Mouse (Mus musculus) kidney, postnatal 0 days (tissue): ENCODE measurements around the gene Sorcs2. TPM values are rescaled to one million over a fixed set of nuclear protein-coding genes. Genes with fewer than 3 reads are reported as not detected.

Experiments
- ATAC-seq: fragments of 200-750 bp; cut with Nextera tagmentation; replicated peaks from 2 replicates; pipeline ENCODE4 v1.8.0; 2017; ENCODE audit warnings: low read depth, moderate number of reproducible peaks, moderate TSS enrichment, moderate library complexity; ENCODE audit not compliant: low FRiP score
- DNase-seq: peaks from one replicate; pipeline ENCODE4 v3.0.0-alpha.2; 2016; ENCODE audit warnings: low spot score
- H3K27ac ChIP-seq: fragments of 300-500 bp; sonication (generic); 2 replicates; pipeline ENCODE4 v1.5.1; 2014; ENCODE audit warnings: mild to moderate bottlenecking
- H3K27me3 ChIP-seq: fragments of 300-500 bp; sonication (generic); 2 replicates; pipeline ENCODE4 v1.6.1; 2014; ENCODE audit warnings: low read length, mixed read lengths; ENCODE audit not compliant: insufficient read depth
- H3K36me3 ChIP-seq: fragments of 300-500 bp; sonication (generic); 2 replicates; pipeline ENCODE4 v1.6.1; 2014; ENCODE audit warnings: low read length, mixed read lengths; ENCODE audit not compliant: insufficient read depth
- H3K4me1 ChIP-seq: fragments of 300-500 bp; sonication (generic); replicated peaks from 2 replicates; pipeline ENCODE4 v1.6.1; 2014; ENCODE audit warnings: antibody characterized with exemption, low read length, mixed read lengths; ENCODE audit not compliant: insufficient read depth
- H3K4me2 ChIP-seq: fragments of 300-500 bp; sonication (generic); 2 replicates; pipeline ENCODE4 v1.6.1; 2014; ENCODE audit warnings: mild to moderate bottlenecking, low read length, moderate library complexity, mixed read lengths
- H3K4me3 ChIP-seq: fragments of 300-500 bp; sonication (generic); replicated peaks from 2 replicates; pipeline ENCODE4 v1.5.1; 2014; ENCODE audit warnings: low read depth, low read length
- H3K9ac ChIP-seq: fragments of 300-500 bp; sonication (generic); 2 replicates; pipeline ENCODE4 v1.6.1; 2014; ENCODE audit warnings: low read depth, low read length
- H3K9me3 ChIP-seq: fragments of 300-500 bp; sonication (generic); replicated peaks from 2 replicates; pipeline ENCODE4 v1.6.1; 2016; ENCODE audit warnings: low read length, inconsistent platforms, mixed read lengths
- CTCF ChIP-seq: IDR thresholded peaks from 2 replicates; pipeline ENCODE4 v1.5.1; 2016; ENCODE audit warnings: antibody characterized with exemption, low read depth, mild to moderate bottlenecking, moderate library complexity
- WGBS: fragments of 180-500 bp; shearing (Covaris S2); extraction: QIAGEN DNeasy Blood & Tissue Kit; methylation state at CpG from one replicate; pipeline ENCODE4 v1.1.7; 2014; 5-methylcytosine and 5-hydroxymethylcytosine counted together
- polyA plus RNA-seq: library from polyadenylated mRNA; unstranded; fragments of >200 nt; fragmentation: Nextera tagmentation; extraction: Ambion mirVana; gene quantifications from 2 replicates; pipeline ENCODE4 v1.2.1, GENCODE M21; 2015

Sorcs2 gene
- polyA plus RNA-seq, 1 experiment from 2014 or later, result 5.1 TPM

- H3K4me1 ChIP-seq, result peaks cover 17% of the 10 kb centered on the region
- H3K36me3 ChIP-seq, result no peaks in the 10 kb centered on the region
- H3K4me3 ChIP-seq, result no peak overlapping the region
- WGBS, result 10% methylated on average over 8 of the region's 8 CpGs
- no peak overlapping the region for H3K4me2 ChIP-seq
- H3K9me3 ChIP-seq, result no peaks in the 10 kb centered on the region
- H3K27me3 ChIP-seq, result no peaks in the 10 kb centered on the region
- H3K9ac ChIP-seq, result no peak overlapping the region
- DNase-seq (peak; percentile 96), ATAC-seq (peak; percentile 41)
- TF ChIP-seq CTCF, result no peak
- H3K27ac ChIP-seq, result peak overlapping the region; percentile 63; the same call in 1 of the 2 replicates
Measured at GRCm38 (mm10) chr5:36375886-36376285, 22.1 kb downstream of the Sorcs2 start.

DNA sequence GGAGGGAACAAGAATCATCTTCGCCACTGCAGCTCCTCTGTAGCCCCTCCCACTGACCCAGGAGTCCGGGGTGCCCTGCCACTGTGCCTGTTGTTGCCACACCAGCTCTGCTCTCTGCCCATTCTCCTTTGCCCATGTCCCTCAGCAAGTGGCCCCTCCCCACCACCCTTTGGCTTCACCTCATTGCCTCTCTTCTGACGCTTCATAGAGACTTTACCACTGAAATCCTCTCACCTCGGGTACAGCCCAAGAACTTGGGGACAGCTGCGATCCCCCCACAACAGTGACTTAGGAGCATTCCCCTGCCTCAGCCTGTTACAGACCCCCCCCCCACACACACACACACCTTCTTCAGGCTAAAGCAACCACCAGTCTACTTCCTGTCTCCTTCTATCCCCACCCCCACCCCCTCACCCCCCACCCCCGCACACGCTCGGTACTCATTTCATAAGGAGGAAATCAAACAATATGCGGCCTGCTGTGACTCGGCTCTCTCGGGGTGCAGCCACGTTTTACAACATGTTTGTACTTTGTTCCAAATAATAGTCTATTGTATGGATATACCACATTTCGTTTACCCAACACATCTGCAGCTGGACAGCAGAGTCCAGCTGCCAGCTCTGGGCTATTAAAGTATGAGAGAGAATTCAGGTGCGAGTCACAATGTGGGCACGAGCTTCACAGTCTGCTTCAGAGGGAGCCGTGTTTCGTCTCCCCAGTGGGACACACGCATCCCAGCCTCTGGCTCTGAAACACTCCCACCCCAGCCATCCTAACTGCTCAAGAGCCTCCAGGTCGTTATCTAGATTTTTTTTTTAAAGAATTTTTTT is 23.5 kb downstream of the Sorcs2 start:
- Histone ChIP-seq H3K9ac (no peak overlapping the region), H3K36me3 (no peaks in the 10 kb centered on the region), H3K9me3 (no peaks in the 10 kb centered on the region), H3K27me3 (no peaks in the 10 kb centered on the region), H3K4me2 (0 out of 2 replicates have a peak overlapping the region, but pooled peaks have one; percentile 2), H3K4me3 (no peak overlapping the region), H3K4me1 (peaks cover 20% of the 10 kb centered on the region), H3K27ac (peak overlapping the region; percentile 57)
- 28% methylated on average over 19 of the region's 19 CpGs for WGBS
- DNase-seq (no peak), ATAC-seq (no peak)
- no peak for TF ChIP-seq CTCF

GRCm38 (mm10) chr5:36373246-36373891 is 24.6 kb downstream of the Sorcs2 start:
- H3K4me2 ChIP-seq, result 0 out of 2 replicates have a peak overlapping the region, but pooled peaks have one; percentile 4
- H3K9me3 ChIP-seq, result no peaks in the 10 kb centered on the region
- H3K27ac ChIP-seq, result peak overlapping the region; percentile 57
- ATAC-seq (peak; percentile 52), DNase-seq (peak; percentile 90)
- H3K4me1 ChIP-seq, result peaks cover 20% of the 10 kb centered on the region
- H3K36me3 ChIP-seq, result no peaks in the 10 kb centered on the region
- WGBS, result 4% methylated on average over 11 of the region's 11 CpGs
- TF ChIP-seq CTCF, result no peak
- no peak overlapping the region for H3K9ac ChIP-seq
- no peak overlapping the region for H3K4me3 ChIP-seq
- H3K27me3 ChIP-seq, result no peaks in the 10 kb centered on the region

DNA sequence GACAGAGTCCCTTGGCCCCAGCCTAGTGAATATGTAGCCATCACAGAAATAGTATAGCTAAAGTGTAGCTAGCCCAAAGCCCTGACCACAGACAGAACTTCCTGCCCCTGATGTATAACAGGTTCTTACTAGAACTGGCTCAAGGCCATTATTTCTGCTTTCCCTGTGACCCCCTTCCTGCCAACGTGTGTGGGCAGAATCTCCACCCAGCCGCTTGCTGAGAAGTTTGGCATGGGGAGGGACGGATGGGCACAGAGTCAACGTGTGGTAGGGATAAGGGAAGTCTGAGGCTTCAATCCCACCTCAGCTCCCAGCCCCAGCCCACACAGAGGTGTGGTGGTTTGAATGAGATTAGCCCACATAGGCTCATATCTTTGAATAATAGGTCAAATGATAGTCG is 26.2 kb downstream of the Sorcs2 start:
- DNase-seq (no peak), ATAC-seq (no peak)
- no peak for TF ChIP-seq CTCF
- H3K4me1 ChIP-seq, result peaks cover 20% of the 10 kb centered on the region
- H3K27ac ChIP-seq, result no peak overlapping the region
- H3K27me3 ChIP-seq, result no peaks in the 10 kb centered on the region
- no peak overlapping the region for H3K4me2 ChIP-seq
- no peak overlapping the region for H3K4me3 ChIP-seq
- no peaks in the 10 kb centered on the region for H3K9me3 ChIP-seq
- H3K9ac ChIP-seq, result no peak overlapping the region
- no peaks in the 10 kb centered on the region for H3K36me3 ChIP-seq
- 68% methylated on average over 5 of the region's 5 CpGs for WGBS

- ATAC-seq (peak; percentile 62), DNase-seq (no peak)
- 65% methylated on average over 1 of the region's 1 CpGs for WGBS
- no peak overlapping the region for H3K27ac ChIP-seq
- H3K36me3 ChIP-seq, result no peaks in the 10 kb centered on the region
- no peaks in the 10 kb centered on the region for H3K9me3 ChIP-seq
- H3K4me3 ChIP-seq, result no peak overlapping the region
- no peaks in the 10 kb centered on the region for H3K27me3 ChIP-seq
- no peak overlapping the region for H3K9ac ChIP-seq
- H3K4me1 ChIP-seq, result peaks cover 19% of the 10 kb centered on the region
- TF ChIP-seq CTCF, result no peak
- H3K4me2 ChIP-seq, result no peak overlapping the region
Measured at GRCm38 (mm10) chr5:36369261-36369684, 28.7 kb downstream of the Sorcs2 start.

- H3K4me3 ChIP-seq, result no peak overlapping the region
- DNase-seq (no peak), ATAC-seq (no peak)
- H3K4me2 ChIP-seq, result no peak overlapping the region
- no peak for TF ChIP-seq CTCF
- H3K9ac ChIP-seq, result no peak overlapping the region
- H3K9me3 ChIP-seq, result no peaks in the 10 kb centered on the region
- H3K4me1 ChIP-seq, result peaks cover 13% of the 10 kb centered on the region
- 58% methylated on average over 7 of the region's 7 CpGs for WGBS
- H3K36me3 ChIP-seq, result no peaks in the 10 kb centered on the region
- no peak overlapping the region for H3K27ac ChIP-seq
- H3K27me3 ChIP-seq, result no peaks in the 10 kb centered on the region
Measured at GRCm38 (mm10) chr5:36368511-36369135, 29.3 kb downstream of the Sorcs2 start.
